ENCODE assay signal across 11 mouse cellular contexts in the genomic region with DNA sequence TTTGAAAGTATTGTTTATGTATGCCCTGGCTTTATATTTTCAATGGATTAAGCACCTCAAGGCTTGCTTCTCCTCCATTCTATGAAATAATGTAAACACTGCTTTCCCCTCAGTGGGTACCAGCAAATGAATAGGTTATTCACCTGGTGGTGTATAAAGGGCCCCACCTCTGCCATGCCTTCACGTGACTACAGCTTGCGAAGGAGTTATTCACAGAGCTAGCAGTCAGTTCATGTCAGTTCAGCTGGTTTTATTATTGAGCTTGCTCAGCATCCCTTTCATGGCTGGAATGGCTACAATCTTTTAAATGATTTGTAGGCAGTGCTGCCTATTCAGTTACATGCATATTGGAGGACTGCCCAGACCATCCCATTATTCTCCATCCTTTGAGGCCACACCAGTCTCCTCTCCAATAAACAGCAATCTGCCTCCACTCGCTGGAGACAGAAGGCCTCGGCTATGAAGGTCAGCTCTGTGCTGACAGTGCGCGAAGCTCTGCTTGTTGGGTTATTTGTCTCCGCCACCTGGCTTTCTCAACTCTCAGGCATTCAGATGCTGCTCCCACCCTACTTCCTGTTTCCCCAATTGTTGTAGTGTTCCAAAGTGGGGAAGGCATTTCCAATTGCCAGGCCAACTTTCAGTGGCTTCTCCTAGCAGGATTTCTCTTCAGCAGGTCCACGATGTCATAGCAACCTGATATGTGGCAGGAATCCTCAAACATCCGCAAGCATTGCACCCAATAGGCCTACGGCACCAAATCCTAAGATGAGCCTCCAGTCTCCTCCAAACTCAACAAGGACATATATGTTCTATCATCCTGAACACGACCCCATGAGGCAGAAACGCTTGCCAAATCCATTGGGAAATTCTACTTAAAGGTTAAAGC. TPM values are rescaled to one million over a fixed set of nuclear protein-coding genes. Genes with fewer than 3 reads are reported as not detected.
A peak's percentile ranks its signal among the peaks of the same experiment; 100 is the strongest.
DNase-seq lines count a peak whose midpoint lies in the region; ATAC-seq lines count a peak whose summit lies in the region.
"Had no signal": no experiment of that assay in that cellular context is flagged by ENCODE, and none has a peak within 500 bp of the region (broad histone marks: within the 10 kb centered on the region; RNA-seq: fewer than 3 reads in every experiment).

No protein-coding gene starts in this region.

- peaks cover 49% of the 10 kb centered on the region for H3K4me1 ChIP-seq in embryonic facial prominence, embryonic 13.5 days
- H3K4me1 ChIP-seq in limb, embryonic 13.5 days: peaks cover 31% of the 10 kb centered on the region

- no peak overlapping the region for H3K9ac ChIP-seq in embryonic facial prominence, embryonic 13.5 days
- no peak overlapping the region for H3K9ac ChIP-seq in limb, embryonic 13.5 days

- no peaks in the 10 kb centered on the region for H3K9me3 ChIP-seq in embryonic facial prominence, embryonic 13.5 days
- H3K9me3 ChIP-seq in limb, embryonic 13.5 days: no peaks in the 10 kb centered on the region
- H3K9me3 ChIP-seq: megakaryocyte, embryonic 14.5 days had no signal

- H3K36me3 ChIP-seq in embryonic facial prominence, embryonic 13.5 days: no peaks in the 10 kb centered on the region
- H3K36me3 ChIP-seq in limb, embryonic 13.5 days: no peaks in the 10 kb centered on the region

- no peak overlapping the region for H3K4me2 ChIP-seq in embryonic facial prominence, embryonic 13.5 days
- H3K4me2 ChIP-seq in limb, embryonic 13.5 days (replicated peaks): no peak overlapping the region

- H3K4me3 ChIP-seq in embryonic facial prominence, embryonic 13.5 days: no peak overlapping the region
- H3K4me3 ChIP-seq in limb, embryonic 13.5 days: no peak overlapping the region
- H3K4me3 ChIP-seq: erythroblast, embryonic 14.5 days; megakaryocyte, embryonic 14.5 days had no signal

- intact Hi-C loops in left cerebral cortex, postnatal 14 days (cut with DNase I): loop anchor here (5.0 kb wide), 1 partner anchor 33 kb away; a partner anchor contains a TSS
- intact Hi-C loops in left cerebral cortex, postnatal 36 days (cut with DNase I): loop anchor here (5.0 kb wide), 1 partner anchor 33 kb away; a partner anchor contains a TSS

- no peak for ATAC-seq in embryonic facial prominence, embryonic 13.5 days (ENCODE audit: insufficient number of reproducible peaks, insufficient read depth, low FRiP score, low TSS enrichment, low read depth)
- ATAC-seq in limb, embryonic 13.5 days (ENCODE audit: low FRiP score, low read depth): peak; percentile 86
- no peak for ATAC-seq in megakaryocyte-erythroid progenitor cell, adult 5-6 weeks (replicated peaks; ENCODE audit: low FRiP score, low TSS enrichment, poor library complexity, severe bottlenecking)
- ATAC-seq: inflammation-experienced regulatory T-cells, adult 6 months had no signal

- peak; percentile 8 for DNase-seq in cerebellum, adult 11-12 months
- no peak for DNase-seq in cerebellum, adult 8-10 months
- peak; percentile 17 to 21 for DNase-seq in left cerebral cortex, postnatal 14 days (ENCODE audit: low spot score in 2 of 2)
- no peak for DNase-seq in left cerebral cortex, postnatal 36 days (ENCODE audit: low spot score in 2 of 2)
- no peak for DNase-seq in c-Kit-positive CD71-positive TER-119-positive erythroid progenitor cells, embryonic 14.5 days (ENCODE audit: low spot score)

- peak overlapping the region; percentile 34 for H3K27ac ChIP-seq in embryonic facial prominence, embryonic 13.5 days
- peak overlapping the region; percentile 52; the same call in 1 of the 2 replicates for H3K27ac ChIP-seq in limb, embryonic 13.5 days

- H3K27me3 ChIP-seq in embryonic facial prominence, embryonic 13.5 days: no peaks in the 10 kb centered on the region; the same call in 1 of the 2 replicates
- no peaks in the 10 kb centered on the region for H3K27me3 ChIP-seq in limb, embryonic 13.5 days

- 69% methylated on average over 12 of the region's 12 CpGs for WGBS in embryonic facial prominence, embryonic 13.5 days
- WGBS in limb, embryonic 13.5 days: 65% methylated on average over 12 of the region's 12 CpGs

RNA-seq across cellular contexts. Expression of a gene that starts 34.6 kb away (rescaled TPM):
- 10 to 100 TPM; 43.0 to 47.2 TPM for total RNA-seq in left cerebral cortex, postnatal 14 days (2021)
- total RNA-seq in left cerebral cortex, postnatal 36 days (2021): 10 to 100 TPM; 31.5 to 33.4 TPM
- 51.0 and 58.7 TPM in 2 replicates for polyA plus RNA-seq in embryonic facial prominence, embryonic 13.5 days (2015; fragmentation: Nextera tagmentation; extraction: Ambion mirVana)
- polyA plus RNA-seq in limb, embryonic 13.5 days (2015; fragmentation: Nextera tagmentation; extraction: Ambion mirVana): 93.3 and 104 TPM in 2 replicates
- total RNA-seq in megakaryocyte-erythroid progenitor cell, adult 5-6 weeks (2014; fragmentation: Nextera tagmentation): not detected in 2 replicates
- total RNA-seq in megakaryocyte-erythroid progenitor cell, adult 5-6 weeks (2017): not detected in 2 replicates
- polyA plus RNA-seq: erythroblast, embryonic 14.5 days; inflammation-experienced regulatory T-cells, adult 6 months had no signal

Comparison
In these comparisons a context has a peak if more than half of its experiments do, and no peak if none do; other contexts are left out.
1. DNase-seq: peak in cerebellum, adult 11-12 months (single experiment) and left cerebral cortex, postnatal 14 days (2 of 2); none in cerebellum, adult 8-10 months (single experiment), left cerebral cortex, postnatal 36 days (0 of 2) and c-Kit-positive CD71-positive TER-119-positive erythroid progenitor cells, embryonic 14.5 days (single experiment).
2. RNA of a gene that starts 34.6 kb away (total RNA-seq): 43.0 to 47.2 TPM in left cerebral cortex, postnatal 14 days and 31.5 to 33.4 TPM in left cerebral cortex, postnatal 36 days; not detected in megakaryocyte-erythroid progenitor cell, adult 5-6 weeks; every median in the first group is over 10 times any median in the second.